Mouse (Mus musculus) spleen, adult 2 months (tissue): ENCODE results near the gene Plxna4.

ENCODE experiments used
- CTCF ChIP-seq: fragments of 200-500 bp; IDR thresholded peaks from 2 replicates; pipeline ENCODE4 v1.5.1; 2011; ENCODE audit warnings: mild to moderate bottlenecking, inconsistent platforms; ENCODE audit not compliant: insufficient read depth, insufficient read length, insufficient replicate concordance; ENCODE audit errors: extremely low read depth
- POLR2A ChIP-seq: fragments of 200-500 bp; IDR thresholded peaks from 2 replicates; pipeline ENCODE4 v1.6.1; 2011; ENCODE audit warnings: low read depth, low read length, inconsistent platforms

- TF ChIP-seq CTCF = no peak; the same call in 1 of the 2 replicates
- TF ChIP-seq POLR2A = no peak
Observed at GRCm38 (mm10) chr6:32590979-32591758, 3.2 kb upstream of the Plxna4 start.
